Mouse (Mus musculus): ENCODE results near the gene Pla2g10. TPM values are rescaled to one million over a fixed set of nuclear protein-coding genes. Genes with fewer than 3 reads are reported as not detected.

Gene Pla2g10
- polyA plus RNA-seq, 1 experiment, result not detected

GRCm38 (mm10) chr16:13714910-13715309, 15.9 kb downstream of the Pla2g10 start:
- Histone ChIP-seq H3K79me2 (ENCODE audit: control insufficient read depth, insufficient read depth) (no peaks in the 10 kb centered on the region), H3K27me3 (ENCODE audit: control insufficient read depth, insufficient read depth, insufficient read length) (no peaks in the 10 kb centered on the region), H3K4me3 (no peak overlapping the region), H3ac (ENCODE audit: control insufficient read depth, insufficient read length) (no peak overlapping the region), H3K4me2 (ENCODE audit: low read depth) (no peak overlapping the region), H3K36me3 (ENCODE audit: control insufficient read depth, insufficient read depth) (no peaks in the 10 kb centered on the region)
- TF ChIP-seq CEBPB (IDR thresholded peaks at IDR 0.05; ENCODE audit: insufficient read depth, poor library complexity, severe bottlenecking), result no peak

- Histone ChIP-seq H3K4me2 (ENCODE audit: low read depth) (no peak overlapping the region), H3K36me3 (ENCODE audit: control insufficient read depth, insufficient read depth) (peaks cover 24% of the 10 kb centered on the region), H3ac (ENCODE audit: control insufficient read depth, insufficient read length) (no peak overlapping the region), H3K4me3 (no peak overlapping the region), H3K79me2 (ENCODE audit: control insufficient read depth, insufficient read depth) (no peaks in the 10 kb centered on the region), H3K27me3 (ENCODE audit: control insufficient read depth, insufficient read depth, insufficient read length) (no peaks in the 10 kb centered on the region)
- no peak for TF ChIP-seq POLR2AphosphoS2 (IDR thresholded peaks at IDR 0.05; ENCODE audit: insufficient read length, low read depth)
- no peak for TF ChIP-seq REST (IDR thresholded peaks at IDR 0.05; ENCODE audit: insufficient read depth, insufficient read length)
- no peak for TF ChIP-seq MAX (IDR thresholded peaks at IDR 0.05; ENCODE audit: low read depth)
Observed at GRCm38 (mm10) chr16:13704676-13705075, 26.1 kb downstream of the Pla2g10 start.

GRCm38 (mm10) chr16:13702184-13702583, 28.6 kb downstream of the Pla2g10 start:
- Histone ChIP-seq H3K4me3 (no peak overlapping the region), H3K4me2 (ENCODE audit: low read depth) (no peak overlapping the region), H3K36me3 (ENCODE audit: control insufficient read depth, insufficient read depth) (peaks cover 31% of the 10 kb centered on the region), H3ac (ENCODE audit: control insufficient read depth, insufficient read length) (no peak overlapping the region), H3K79me2 (ENCODE audit: control insufficient read depth, insufficient read depth) (no peaks in the 10 kb centered on the region), H3K27me3 (ENCODE audit: control insufficient read depth, insufficient read depth, insufficient read length) (no peaks in the 10 kb centered on the region)
- TF ChIP-seq POLR2A (IDR thresholded peaks at IDR 0.05; ENCODE audit: insufficient read length, low read depth) (no peak), CEBPB (IDR thresholded peaks at IDR 0.05; ENCODE audit: insufficient read depth, poor library complexity, severe bottlenecking) (no peak), TCF12 (IDR thresholded peaks at IDR 0.05; ENCODE audit: insufficient read depth, poor library complexity, severe bottlenecking) (no peak), TCF3 (IDR thresholded peaks at IDR 0.05; ENCODE audit: insufficient read length, low read depth) (no peak), REST (IDR thresholded peaks at IDR 0.05; ENCODE audit: insufficient read depth, insufficient read length) (no peak), E2F4 (IDR thresholded peaks at IDR 0.05; ENCODE audit: insufficient read depth) (no peak), USF1 (IDR thresholded peaks at IDR 0.05; ENCODE audit: low read depth) (no peak), MYOG (IDR thresholded peaks at IDR 0.05; ENCODE audit: control insufficient read depth in 1 of 3, insufficient read depth in 1 of 3, insufficient read length in 2 of 3, low read depth in 2 of 3) (no peak)

GRCm38 (mm10) chr16:13698998-13699397, 31.8 kb downstream of the Pla2g10 start:
- H3K36me3 ChIP-seq (ENCODE audit: control insufficient read depth, insufficient read depth), result peaks cover 36% of the 10 kb centered on the region
- no peaks in the 10 kb centered on the region for H3K79me2 ChIP-seq (ENCODE audit: control insufficient read depth, insufficient read depth)
- TF ChIP-seq REST (IDR thresholded peaks at IDR 0.05; ENCODE audit: insufficient read depth, insufficient read length) (no peak), MYOD1 (IDR thresholded peaks at IDR 0.05; ENCODE audit: control insufficient read depth in 1 of 3, insufficient read length in 2 of 3, low read depth in 2 of 3) (no peak), TCF12 (IDR thresholded peaks at IDR 0.05; ENCODE audit: insufficient read depth, poor library complexity, severe bottlenecking) (no peak), POLR2A (IDR thresholded peaks at IDR 0.05; ENCODE audit: insufficient read length, low read depth) (no peak), MAX (IDR thresholded peaks at IDR 0.05; ENCODE audit: low read depth) (no peak), CEBPB (IDR thresholded peaks at IDR 0.05; ENCODE audit: insufficient read depth, poor library complexity, severe bottlenecking) (no peak), SRF (IDR thresholded peaks at IDR 0.05; ENCODE audit: control insufficient read depth, insufficient read length, low read depth) (no peak), MYOG (IDR thresholded peaks at IDR 0.05; ENCODE audit: control insufficient read depth in 1 of 3, insufficient read depth in 1 of 3, insufficient read length in 2 of 3, low read depth in 2 of 3) (no peak), POLR2AphosphoS2 (IDR thresholded peaks at IDR 0.05; ENCODE audit: insufficient read length, low read depth) (no peak), TCF3 (IDR thresholded peaks at IDR 0.05; ENCODE audit: insufficient read length, low read depth) (no peak)
- no peak overlapping the region for H3K4me2 ChIP-seq (ENCODE audit: low read depth)
- no peak overlapping the region for H3ac ChIP-seq (ENCODE audit: control insufficient read depth, insufficient read length)
- no peak overlapping the region for H3K4me3 ChIP-seq
- no peaks in the 10 kb centered on the region for H3K27me3 ChIP-seq (ENCODE audit: control insufficient read depth, insufficient read depth, insufficient read length)

- peaks cover 9% of the 10 kb centered on the region for H3K79me2 ChIP-seq (ENCODE audit: control insufficient read depth, insufficient read depth)
- no peaks in the 10 kb centered on the region for H3K27me3 ChIP-seq (ENCODE audit: control insufficient read depth, insufficient read depth, insufficient read length)
- no peak for TF ChIP-seq MYOG (IDR thresholded peaks at IDR 0.05; ENCODE audit: control insufficient read depth in 1 of 3, insufficient read depth in 1 of 3, insufficient read length in 2 of 3, low read depth in 2 of 3)
- no peak for TF ChIP-seq E2F4 (IDR thresholded peaks at IDR 0.05; ENCODE audit: insufficient read depth)
- TF ChIP-seq SRF (IDR thresholded peaks at IDR 0.05; ENCODE audit: control insufficient read depth, insufficient read length, low read depth), result no peak
- TF ChIP-seq REST (IDR thresholded peaks at IDR 0.05; ENCODE audit: insufficient read depth, insufficient read length), result no peak
- TF ChIP-seq TCF12 (IDR thresholded peaks at IDR 0.05; ENCODE audit: insufficient read depth, poor library complexity, severe bottlenecking), result no peak
- TF ChIP-seq CEBPB (IDR thresholded peaks at IDR 0.05; ENCODE audit: insufficient read depth, poor library complexity, severe bottlenecking), result no peak
- TF ChIP-seq POLR2A (IDR thresholded peaks at IDR 0.05; ENCODE audit: insufficient read length, low read depth), result no peak
- no peak for TF ChIP-seq USF1 (IDR thresholded peaks at IDR 0.05; ENCODE audit: low read depth)
- no peak for TF ChIP-seq MYOD1 (IDR thresholded peaks at IDR 0.05; ENCODE audit: control insufficient read depth in 1 of 3, insufficient read length in 2 of 3, low read depth in 2 of 3)
- no peak for TF ChIP-seq MAX (IDR thresholded peaks at IDR 0.05; ENCODE audit: low read depth)
- TF ChIP-seq TCF3 (IDR thresholded peaks at IDR 0.05; ENCODE audit: insufficient read length, low read depth), result no peak
- TF ChIP-seq POLR2AphosphoS2 (IDR thresholded peaks at IDR 0.05; ENCODE audit: insufficient read length, low read depth), result no peak
- no peak overlapping the region for H3K4me3 ChIP-seq
- H3ac ChIP-seq (ENCODE audit: control insufficient read depth, insufficient read length), result no peak overlapping the region
- H3K36me3 ChIP-seq (ENCODE audit: control insufficient read depth, insufficient read depth), result peaks cover 5% of the 10 kb centered on the region
- no peak overlapping the region for H3K4me2 ChIP-seq (ENCODE audit: low read depth)
Observed at GRCm38 (mm10) chr16:13678601-13679319, 52.0 kb downstream of the Pla2g10 start.

Data from myocyte (in vitro differentiated cells).